Mouse (Mus musculus): ENCODE data around the gene Zfp775.

DNA sequence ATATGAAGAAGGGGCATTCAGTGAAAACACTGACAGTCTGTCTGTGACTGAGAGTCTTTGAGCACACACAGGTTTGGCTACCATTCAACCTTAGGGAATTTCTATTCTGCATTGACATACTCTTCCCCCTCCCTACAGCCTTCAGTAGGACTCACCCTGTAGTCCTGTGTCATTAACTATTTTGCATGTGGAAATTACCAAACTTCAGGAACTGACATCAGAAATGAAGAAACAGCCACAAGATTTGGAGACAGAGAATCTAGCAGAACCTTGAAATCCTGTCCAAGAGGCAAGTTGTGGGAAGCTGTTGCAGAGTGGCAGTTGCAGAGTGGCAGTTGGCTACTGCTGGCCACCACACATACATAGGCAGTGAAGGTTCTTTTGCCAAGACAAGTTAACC, 66.2 kb downstream of the Zfp775 start:
- TF ChIP-seq TAL1 (IDR thresholded peaks at IDR 0.05; ENCODE audit: low read length) (no peak), GATA1 (IDR thresholded peaks at IDR 0.05; ENCODE audit: low read length) (no peak)
